Mouse (Mus musculus) spleen, adult 2 months (tissue): ENCODE data around the gene Mbd3l1.

Experiments used
- CTCF ChIP-seq: fragments of 200-500 bp; IDR thresholded peaks from 2 replicates; pipeline ENCODE4 v1.5.1; 2011; ENCODE audit warnings: mild to moderate bottlenecking, inconsistent platforms; ENCODE audit not compliant: insufficient read depth, insufficient read length, insufficient replicate concordance; ENCODE audit errors: extremely low read depth
- POLR2A ChIP-seq: fragments of 200-500 bp; IDR thresholded peaks from 2 replicates; pipeline ENCODE4 v1.6.1; 2011; ENCODE audit warnings: low read depth, low read length, inconsistent platforms

DNA sequence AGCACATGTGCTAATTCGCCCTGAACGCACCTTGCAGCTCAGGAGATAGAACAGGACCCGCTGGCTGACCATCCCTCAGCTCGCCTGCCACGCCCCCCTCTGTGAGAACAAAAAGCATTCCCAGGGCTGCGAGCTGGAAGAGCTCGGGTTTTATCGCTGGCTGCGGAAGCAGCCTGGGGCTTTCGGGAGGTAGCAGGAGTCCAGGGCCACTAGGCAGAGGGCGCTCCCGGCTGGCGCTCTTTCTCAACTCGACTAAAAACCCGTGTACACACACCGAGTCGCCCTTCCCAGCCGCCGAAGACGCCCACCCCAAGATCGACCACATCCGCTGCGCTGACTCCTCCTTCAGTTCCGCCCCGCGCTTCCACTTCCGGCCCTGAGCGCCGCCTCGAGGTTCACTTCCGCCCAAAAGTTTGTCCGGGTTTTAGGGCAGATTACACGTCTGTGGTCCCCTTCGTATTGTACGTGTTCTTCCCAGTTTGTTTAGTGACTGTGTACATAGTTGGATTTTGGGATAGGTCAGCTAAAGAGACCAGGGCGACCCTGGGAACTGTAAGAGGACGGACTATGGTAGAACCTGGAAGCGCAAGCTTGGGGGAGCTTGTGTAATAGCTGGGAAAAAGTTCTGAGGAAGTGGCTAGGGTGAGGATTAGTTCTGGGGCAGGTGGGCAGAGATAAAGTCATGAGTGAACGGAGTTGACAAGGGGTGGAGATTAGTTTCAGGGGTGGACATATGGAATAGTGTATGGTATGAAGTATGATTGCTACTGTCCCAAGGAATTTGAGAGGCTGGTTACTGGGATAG is 4.6 kb upstream of the Mbd3l1 start:
- TF ChIP-seq CTCF (no peak), POLR2A (no peak)
